Mouse (Mus musculus): Measurements from ENCODE around the gene Kif17.

Kif17 gene

DNA sequence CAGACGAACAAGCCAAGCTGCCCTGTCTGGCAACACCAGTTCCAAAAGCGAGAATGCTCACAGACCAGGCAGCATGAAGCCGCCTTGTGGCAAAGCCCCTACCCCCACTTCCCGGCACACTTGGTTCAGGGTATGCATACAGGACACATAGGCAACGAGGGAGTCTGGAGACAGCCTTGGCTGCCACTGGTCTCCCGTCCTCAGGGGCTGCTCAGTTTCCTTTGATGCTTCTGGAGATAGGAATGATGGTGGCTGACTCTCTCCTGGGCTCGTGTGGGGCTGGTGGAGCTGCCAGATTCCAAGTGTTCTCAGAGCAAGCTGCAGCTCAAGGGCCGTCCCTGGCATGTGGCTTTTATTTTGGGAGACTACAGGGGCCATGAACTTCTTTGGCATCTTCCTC is 91.2 kb downstream of the Kif17 start:
- DNase-seq (ENCODE audit: low spot score in 2 of 2) = no peak

DNA sequence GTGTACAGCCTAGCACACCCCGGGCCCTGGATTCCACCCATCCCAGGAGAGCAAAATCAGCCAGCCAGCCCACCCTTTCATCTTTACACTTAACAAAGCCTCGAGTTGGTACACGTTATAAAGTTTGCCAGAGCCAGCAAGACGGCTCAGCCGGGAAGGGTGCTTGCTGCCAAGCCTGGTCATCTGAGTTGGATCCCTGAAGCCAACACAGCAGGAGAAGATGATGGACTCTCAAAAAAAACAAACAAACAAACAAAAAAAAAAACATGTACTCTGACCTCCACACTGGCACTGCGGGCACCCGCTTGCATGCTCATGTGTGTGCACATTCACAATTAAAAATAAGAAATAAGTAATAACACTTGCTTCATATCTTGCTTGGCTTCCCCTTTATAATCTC is 91.8 kb downstream of the Kif17 start:
- no peak for DNase-seq (ENCODE audit: low spot score in 2 of 2)

DNA sequence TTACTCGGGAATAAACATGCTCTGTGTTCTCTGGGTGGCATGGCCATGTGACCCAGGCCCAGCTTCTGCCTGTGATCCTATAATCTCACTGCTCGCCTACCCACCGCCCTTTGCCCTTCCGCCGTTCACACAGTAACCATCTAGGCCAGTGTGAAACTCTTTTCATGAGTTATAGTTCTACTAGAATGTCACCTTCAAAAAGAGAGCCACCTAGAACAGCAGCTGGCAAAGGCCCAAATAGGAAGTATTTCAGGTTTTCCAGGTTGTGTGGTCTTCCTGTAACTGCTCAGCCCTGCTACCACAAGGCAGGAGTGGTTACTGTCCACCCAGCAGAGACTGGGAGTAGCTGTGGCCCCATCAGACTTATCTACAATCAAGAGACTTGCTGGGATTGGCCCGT is 92.5 kb downstream of the Kif17 start:
- no peak for DNase-seq (ENCODE audit: low spot score in 2 of 2)

DNA sequence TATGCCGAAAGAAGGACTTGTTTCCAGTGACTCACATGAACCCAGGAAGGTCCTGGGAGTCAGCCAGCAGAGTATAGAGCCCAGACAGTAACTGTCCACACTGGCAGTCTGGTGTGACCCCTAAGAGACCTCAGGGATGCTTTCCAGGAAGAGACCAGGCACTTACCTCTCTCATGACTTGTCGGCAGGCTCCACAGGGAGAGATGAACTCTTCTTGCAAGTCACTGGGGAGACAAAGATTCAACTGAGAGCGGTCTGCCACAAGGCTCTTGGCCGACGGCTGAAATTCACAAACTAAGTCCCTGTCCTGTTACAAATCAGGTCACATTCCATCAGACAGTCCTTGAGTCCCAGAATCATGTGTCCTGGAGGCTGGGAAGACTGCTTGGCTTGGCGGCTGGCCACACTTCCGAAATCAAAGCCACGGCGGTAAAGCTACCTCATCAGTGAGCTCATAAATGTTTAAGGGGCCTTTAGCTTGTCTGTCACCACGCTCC is 93.2 kb downstream of the Kif17 start:
- no peak for DNase-seq (ENCODE audit: low spot score in 2 of 2)

DNA sequence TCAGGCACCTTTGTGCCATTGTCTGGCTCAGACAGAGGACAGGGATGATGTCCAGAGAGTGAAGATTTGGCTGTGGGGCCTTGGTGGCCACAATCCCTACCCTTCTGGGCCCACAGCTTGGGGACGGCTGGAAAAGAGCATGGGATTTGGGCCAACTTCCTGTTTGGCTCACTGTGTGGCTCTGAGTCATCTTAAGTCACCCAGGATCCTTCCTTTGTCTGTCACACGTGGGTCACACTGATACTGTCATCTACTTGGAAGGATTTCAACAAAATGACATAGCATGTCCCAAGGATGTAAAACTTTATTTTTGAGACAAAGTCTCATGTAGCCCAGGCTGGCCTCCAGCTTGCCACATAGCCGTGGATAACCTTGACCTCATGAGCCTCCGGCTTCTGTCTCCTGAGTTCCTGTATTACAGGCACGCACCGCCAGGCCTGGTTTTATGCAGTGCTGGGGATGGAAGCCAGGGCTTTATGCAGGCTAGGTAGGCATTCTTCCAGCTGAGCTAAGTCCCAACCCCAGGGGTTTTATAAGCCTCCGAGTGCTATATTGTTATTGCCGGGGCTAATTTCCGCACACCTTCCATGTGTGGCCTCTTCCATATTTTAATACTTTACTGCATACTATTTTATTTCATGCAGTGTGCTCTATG is 94.8 kb downstream of the Kif17 start:
- no peak for DNase-seq (ENCODE audit: low spot score in 2 of 2)

DNA sequence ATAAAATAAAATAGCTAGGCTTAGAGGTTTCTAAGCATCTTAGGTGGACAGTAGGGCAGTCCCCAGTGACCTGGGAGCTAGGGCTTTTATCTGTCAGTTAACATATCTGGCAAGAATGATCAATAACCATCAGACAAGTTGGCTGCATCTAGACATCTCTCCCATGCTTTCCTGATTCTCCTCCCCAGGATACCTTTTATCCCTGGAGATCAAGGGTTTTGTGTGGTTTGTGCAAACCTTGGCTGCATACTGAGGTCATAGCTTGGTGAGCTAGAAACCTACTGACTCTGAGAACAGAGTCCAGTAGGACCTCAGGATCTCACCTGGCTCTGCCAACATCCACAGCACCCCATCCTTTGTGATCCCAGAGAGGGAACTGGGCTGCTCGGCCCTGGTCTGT is 97.0 kb downstream of the Kif17 start:
- DNase-seq (ENCODE audit: low spot score in 2 of 2) = no peak

DNA sequence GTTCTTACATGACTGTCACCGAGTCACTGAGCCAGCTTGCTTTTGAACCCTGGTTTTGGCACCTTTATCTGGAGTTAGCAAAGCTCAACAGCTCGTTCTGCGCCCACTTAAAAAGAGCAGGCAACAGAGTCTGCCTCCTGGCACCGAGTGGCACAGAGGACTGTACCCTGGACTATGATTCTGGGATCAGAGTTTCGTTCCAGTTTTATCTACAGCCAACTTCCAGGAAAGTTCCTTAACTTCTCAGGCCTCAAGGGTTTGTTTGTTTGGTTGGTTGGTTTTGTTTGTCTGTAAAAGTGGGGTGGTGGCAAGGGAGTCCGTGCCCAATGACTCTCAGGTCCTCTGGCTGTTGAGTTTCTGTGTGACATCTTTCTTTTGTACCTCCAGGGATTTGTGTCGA is 98.5 kb downstream of the Kif17 start:
- DNase-seq (ENCODE audit: low spot score in 2 of 2) = no peak

Measured in frontal cortex, postnatal 25 days (tissue).